Mouse (Mus musculus) liver, embryonic 14.5 days (tissue): ENCODE measurements around the gene Rmdn2. TPM values are rescaled to one million over a fixed set of nuclear protein-coding genes. Genes with fewer than 3 reads are reported as not detected.
A peak's percentile ranks its signal among the peaks of the same experiment; 100 is the strongest.

ENCODE experiments used
- ATAC-seq: fragments of 200-750 bp; cut with Nextera tagmentation; 2 replicates; pipeline ENCODE4 v1.8.0; 2017; ENCODE audit warnings: moderate number of reproducible peaks, mild to moderate bottlenecking, moderate library complexity; ENCODE audit not compliant: insufficient read depth
- DNase-seq, 3 experiments: peaks; one replicate each; pipeline ENCODE4 v3.0.0-alpha.2; 2012 to 2013; ENCODE audit warnings: low read depth in 3 of 3, low spot score in 3 of 3
- H3K27ac ChIP-seq: fragments of 300-500 bp; sonication (generic); 2 replicates; pipeline ENCODE4 v1.5.1; 2014; ENCODE audit warnings: moderate library complexity, mild to moderate bottlenecking, control low read depth, inconsistent platforms
- H3K27me3 ChIP-seq: fragments of 300-500 bp; sonication (generic); 2 replicates; pipeline ENCODE4 v1.6.1; 2014; ENCODE audit warnings: mild to moderate bottlenecking, low read length, moderate library complexity; ENCODE audit not compliant: control insufficient read depth, insufficient read depth
- H3K36me3 ChIP-seq: fragments of 300-500 bp; sonication (generic); replicated peaks from 2 replicates; pipeline ENCODE4 v1.6.1; 2014; ENCODE audit warnings: low read depth; ENCODE audit not compliant: control insufficient read depth, insufficient read depth
- H3K4me1 ChIP-seq, 2 experiments: fragments of 200-500 bp in 1 of 2; fragments of 300-500 bp in 1 of 2; sonication (generic) in 1 of 2; replicated peaks; 2 replicates each; pipeline ENCODE4 v1.6.1; 2012 to 2014; ENCODE audit warnings: antibody characterized with exemption in 1 of 2, inconsistent platforms in 1 of 2, low read length in 1 of 2; ENCODE audit not compliant: control insufficient read depth in 2 of 2, insufficient read depth in 2 of 2
- H3K4me2 ChIP-seq: fragments of 300-500 bp; sonication (generic); 2 replicates; pipeline ENCODE4 v1.6.1; 2014; ENCODE audit warnings: low read depth, mild to moderate bottlenecking, control low read depth, moderate library complexity
- H3K4me3 ChIP-seq, 2 experiments: fragments of 200-500 bp in 1 of 2; fragments of 300-500 bp in 1 of 2; sonication (generic) in 1 of 2; 2 replicates each; pipeline ENCODE4 v1.5.1; 2012 to 2014; ENCODE audit warnings: low read depth in 2 of 2, low read length in 2 of 2, mild to moderate bottlenecking in 2 of 2, control low read depth in 1 of 2, inconsistent platforms in 1 of 2, moderate library complexity in 1 of 2; ENCODE audit not compliant: insufficient read depth in 1 of 2
- H3K9ac ChIP-seq: fragments of 300-500 bp; sonication (generic); replicated peaks from 2 replicates; pipeline ENCODE4 v1.6.1; 2014; ENCODE audit warnings: mild to moderate bottlenecking, control low read depth, moderate library complexity
- H3K9me3 ChIP-seq: fragments of 300-500 bp; sonication (generic); 2 replicates; pipeline ENCODE4 v1.6.1; 2016; ENCODE audit warnings: low read length, mixed read lengths; ENCODE audit not compliant: control insufficient read depth
- CTCF ChIP-seq: IDR thresholded peaks from 2 replicates; pipeline ENCODE4 v1.5.1; 2016; ENCODE audit warnings: antibody characterized with exemption, low read depth, control low read depth
- EP300 ChIP-seq: IDR thresholded peaks from 2 replicates; pipeline ENCODE4 v1.6.1; 2016; ENCODE audit warnings: antibody characterized with exemption, low read depth
- WGBS: fragments of 180-500 bp; shearing (Covaris S2); extraction: QIAGEN DNeasy Blood & Tissue Kit; methylation state at CpG from one replicate; pipeline ENCODE4 v1.1.7; 2014; ENCODE audit not compliant: insufficient replicate concordance; 5-methylcytosine and 5-hydroxymethylcytosine counted together
- polyA plus RNA-seq, 2 experiments: library from polyadenylated mRNA; depleted of rRNA in 1 of 2; stranded (reverse) in 1 of 2; unstranded in 1 of 2; fragments of >200 nt; fragmentation: Nextera tagmentation in 1 of 2; extraction: Ambion mirVana in 1 of 2; gene quantifications; 2 replicates each; pipeline versions ENCODE4 v1.2.1 to v1.2.3; 2012 to 2014

Gene Rmdn2
- polyA plus RNA-seq, 2 experiments: 2.2 to 3.1 TPM

DNA sequence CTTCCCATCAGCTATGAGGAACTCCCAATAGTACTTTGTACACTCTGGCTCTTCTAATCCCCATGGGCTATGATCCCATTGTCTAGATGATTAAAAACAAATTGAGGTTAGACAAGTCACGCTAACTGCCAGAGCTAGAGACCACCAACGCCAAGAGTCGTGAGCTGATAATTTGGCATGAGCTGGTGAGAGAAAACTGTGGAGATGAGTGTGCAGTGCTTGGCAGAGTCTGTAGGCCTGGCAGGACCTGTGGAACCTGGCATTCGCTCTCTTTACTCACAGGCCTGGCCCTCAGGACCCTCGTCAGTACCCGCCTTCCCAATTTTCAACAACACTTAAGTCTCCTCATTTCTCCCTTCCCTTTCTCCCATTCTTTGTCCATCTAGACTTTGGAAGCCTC, 83.9 kb downstream of the Rmdn2 start:
- Histone ChIP-seq H3K4me2 (no peak overlapping the region), H3K27me3 (no peaks in the 10 kb centered on the region), H3K9me3 (no peaks in the 10 kb centered on the region), H3K4me3 (no peak overlapping the region), H3K36me3 (no peaks in the 10 kb centered on the region), H3K27ac (no peak overlapping the region), H3K9ac (no peak overlapping the region), H3K4me1 (no peaks in the 10 kb centered on the region)
- DNase-seq: no peak
- TF ChIP-seq CTCF (no peak), EP300 (no peak)
- no peak for ATAC-seq
- 67% methylated on average over 6 of the region's 6 CpGs for WGBS

DNA sequence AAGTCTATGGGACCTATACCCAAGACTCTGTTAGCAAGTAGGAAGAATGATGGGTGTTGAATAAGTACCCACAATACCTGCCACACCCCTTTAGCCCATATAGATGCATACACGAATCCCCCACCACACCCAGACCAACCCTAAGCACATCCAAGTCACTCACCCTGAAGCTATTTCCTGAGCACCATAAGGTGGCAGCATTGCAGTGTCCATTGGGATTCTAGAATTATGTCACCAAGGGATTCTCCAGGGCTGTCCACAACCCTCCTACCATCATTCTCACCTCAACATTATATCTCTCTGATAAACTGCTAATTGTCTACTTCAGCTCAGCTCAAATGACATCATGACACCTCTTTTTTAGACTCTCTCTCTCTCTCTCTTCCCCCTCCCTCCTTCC, 87.5 kb downstream of the Rmdn2 start:
- Histone ChIP-seq H3K36me3 (no peaks in the 10 kb centered on the region), H3K27ac (no peak overlapping the region), H3K4me3 (no peak overlapping the region), H3K4me2 (no peak overlapping the region), H3K27me3 (no peaks in the 10 kb centered on the region), H3K4me1 (no peaks in the 10 kb centered on the region), H3K9me3 (no peaks in the 10 kb centered on the region), H3K9ac (no peak overlapping the region)
- DNase-seq (no peak), ATAC-seq (no peak)
- 18% methylated on average over 1 of the region's 1 CpGs for WGBS
- TF ChIP-seq EP300: no peak
- TF ChIP-seq CTCF: peak; percentile 31

DNA sequence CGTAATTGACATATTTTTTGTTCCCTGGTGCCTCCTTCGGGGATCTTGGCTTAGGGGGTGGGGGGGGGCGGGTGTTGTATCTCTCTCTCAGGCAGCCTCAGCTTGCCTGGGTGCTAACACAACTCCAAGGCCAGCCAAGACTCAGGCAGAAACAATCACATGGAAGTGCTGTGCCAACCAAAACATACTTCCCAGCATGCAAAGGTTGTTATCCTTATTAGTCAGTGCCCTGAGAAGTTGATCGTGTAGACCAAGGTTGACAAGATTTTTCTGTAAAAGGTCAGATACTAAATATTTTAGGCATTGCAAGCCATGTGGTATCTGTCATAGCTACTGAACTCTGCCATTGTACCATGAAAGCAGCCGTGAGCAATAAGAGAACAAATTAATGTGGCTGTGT, 89.2 kb downstream of the Rmdn2 start:
- Histone ChIP-seq H3K9ac (no peak overlapping the region), H3K4me1 (no peaks in the 10 kb centered on the region), H3K36me3 (no peaks in the 10 kb centered on the region), H3K4me3 (no peak overlapping the region), H3K4me2 (no peak overlapping the region), H3K9me3 (no peaks in the 10 kb centered on the region), H3K27me3 (no peaks in the 10 kb centered on the region), H3K27ac (no peak overlapping the region)
- TF ChIP-seq CTCF (no peak), EP300 (no peak)
- no peak for DNase-seq
- ATAC-seq: no peak
- WGBS: 59% methylated on average over 5 of the region's 5 CpGs

DNA sequence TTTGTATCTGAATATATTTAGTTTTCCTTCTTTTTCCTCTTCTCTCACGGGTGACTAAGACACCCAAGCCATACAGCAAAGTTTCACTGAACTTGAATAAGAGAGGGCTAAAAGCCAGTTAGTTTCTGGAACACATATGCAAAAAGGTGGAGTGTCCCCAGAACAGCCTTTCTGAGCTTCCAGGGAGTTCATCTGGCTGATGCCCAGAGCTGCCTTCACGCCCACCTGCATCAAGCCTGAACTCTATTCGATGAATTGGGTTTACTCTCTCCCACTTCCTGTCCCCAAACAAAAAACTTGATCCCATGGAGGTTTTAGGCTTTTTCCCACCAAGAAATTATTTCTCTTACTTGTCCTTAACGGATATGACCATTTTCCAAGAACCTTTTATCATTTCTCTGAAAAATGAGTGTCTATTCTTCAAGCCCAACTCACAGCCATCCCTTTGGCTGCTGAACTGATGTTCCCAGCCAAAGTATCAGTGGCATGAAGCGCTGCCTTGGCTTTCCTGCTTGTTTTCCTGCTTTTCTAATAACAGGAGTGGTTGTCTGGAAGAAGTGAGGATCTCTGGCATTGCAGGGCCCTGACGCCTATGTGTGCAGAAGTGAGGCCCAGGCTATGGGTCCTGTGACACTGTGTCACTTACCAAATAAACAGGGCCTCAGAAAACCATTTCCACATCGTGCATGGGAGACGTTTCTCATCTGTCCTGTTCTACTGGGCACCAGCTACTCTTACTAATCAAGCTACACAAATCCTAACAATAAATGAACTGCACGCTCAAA, 94.2 kb downstream of the Rmdn2 start:
- no peaks in the 10 kb centered on the region for H3K36me3 ChIP-seq
- H3K27ac ChIP-seq: no peak overlapping the region
- TF ChIP-seq CTCF (no peak), EP300 (no peak)
- H3K4me3 ChIP-seq: no peak overlapping the region
- H3K27me3 ChIP-seq: peaks cover 4% of the 10 kb centered on the region; the same call in 1 of the 2 replicates
- no peaks in the 10 kb centered on the region for H3K4me1 ChIP-seq
- ATAC-seq (no peak), DNase-seq (no peak)
- H3K4me2 ChIP-seq: no peak overlapping the region
- no peak overlapping the region for H3K9ac ChIP-seq
- H3K9me3 ChIP-seq: no peaks in the 10 kb centered on the region
- 56% methylated on average over 9 of the region's 9 CpGs for WGBS

DNA sequence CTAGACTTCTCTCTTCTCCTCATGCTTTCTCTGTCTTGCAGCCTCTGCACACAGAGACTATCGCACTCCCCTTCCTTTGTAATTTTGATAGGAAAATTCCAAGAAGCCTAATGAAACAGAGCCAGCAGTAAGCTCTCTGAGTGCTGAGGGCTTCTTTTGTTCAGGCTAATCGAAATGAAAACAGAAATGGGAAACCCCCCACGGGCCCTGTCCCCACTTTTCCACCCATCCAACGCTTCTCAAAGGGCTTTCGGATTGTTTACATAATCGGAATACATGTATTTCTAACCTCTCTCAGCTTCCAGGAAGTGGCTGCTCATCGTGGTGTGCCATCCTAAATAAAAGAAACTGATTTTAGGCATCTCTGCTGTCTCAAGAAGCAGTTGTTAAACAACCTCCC, 96.5 kb downstream of the Rmdn2 start:
- H3K27ac ChIP-seq: no peak overlapping the region
- no peaks in the 10 kb centered on the region for H3K36me3 ChIP-seq
- no peak for TF ChIP-seq CTCF
- no peak for TF ChIP-seq EP300
- no peaks in the 10 kb centered on the region for H3K9me3 ChIP-seq
- no peak overlapping the region for H3K4me3 ChIP-seq
- ATAC-seq: no peak
- no peak overlapping the region for H3K4me2 ChIP-seq
- WGBS: 33% methylated on average over 7 of the region's 7 CpGs
- H3K4me1 ChIP-seq: no peaks in the 10 kb centered on the region
- peaks cover 24% of the 10 kb centered on the region for H3K27me3 ChIP-seq
- H3K9ac ChIP-seq: no peak overlapping the region
- no peak for DNase-seq
